Mouse (Mus musculus): ENCODE data around the gene Gm17416. TPM values are rescaled to one million over a fixed set of nuclear protein-coding genes. Genes with fewer than 3 reads are reported as not detected.

Gm17416 gene
- polyA plus RNA-seq (2016; fragmentation: Nextera tagmentation; extraction: Ambion mirVana), result not detected in 2 replicates

DNA sequence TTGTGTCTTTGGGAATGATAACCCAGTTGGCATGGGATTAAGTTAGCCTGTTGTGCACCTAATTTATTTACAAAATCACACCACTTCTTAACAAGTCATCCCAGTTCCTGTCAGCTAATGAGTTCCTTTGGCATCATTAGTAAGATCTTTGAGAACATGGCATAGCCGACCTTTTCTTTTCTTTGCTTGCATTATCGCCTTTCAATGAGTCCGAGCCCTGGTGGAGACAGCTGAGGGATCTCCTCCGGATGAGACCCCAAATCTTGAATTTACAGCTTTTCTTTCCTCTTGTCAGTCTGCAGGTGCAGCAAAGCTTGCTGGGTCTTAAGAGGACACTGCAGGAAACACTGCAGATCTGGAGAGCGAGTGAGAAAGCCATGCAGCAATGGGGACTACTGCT is at the start of gene Gm17416:
Gene Gm17416, plus strand, starts transcription at position 301 of the 400 bp plus-strand sequence.
- 86% methylated on average over 5 of the region's 5 CpGs for WGBS

DNA sequence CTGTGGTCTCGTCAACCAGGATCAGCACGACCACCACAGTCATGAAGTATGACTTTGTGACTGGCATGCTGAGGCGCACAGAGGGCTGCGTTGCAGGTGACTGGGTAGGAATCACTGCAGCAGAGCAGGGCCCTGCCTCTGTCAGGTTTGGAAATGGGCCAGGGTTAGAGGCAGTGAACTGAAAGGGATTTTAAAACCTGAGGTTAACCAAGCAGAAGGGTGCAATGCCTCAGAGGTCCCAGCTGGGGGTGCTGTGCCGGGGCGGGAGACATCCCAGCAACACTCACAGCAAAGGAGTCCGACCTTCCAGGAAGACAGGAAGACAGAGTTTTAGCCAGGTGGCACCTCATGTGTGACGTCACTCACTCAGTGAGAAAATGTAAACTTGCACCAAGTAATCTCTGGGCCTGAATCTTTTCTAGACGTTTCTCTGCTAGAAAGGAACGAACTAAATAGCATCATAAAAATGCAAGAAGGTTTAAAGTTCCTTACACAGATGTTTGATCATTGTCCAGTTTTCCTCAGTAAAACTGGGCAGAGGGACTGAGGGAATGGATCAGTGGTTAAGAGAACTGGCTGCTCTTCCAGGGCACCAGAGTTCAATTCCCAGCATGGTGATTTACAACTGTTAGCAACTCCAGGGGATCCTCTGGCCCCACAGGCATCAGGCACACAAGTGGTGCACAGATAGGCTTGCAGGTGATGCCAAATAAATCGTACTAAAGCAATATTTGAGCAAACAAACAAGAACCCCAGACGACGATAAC is 29.0 kb upstream of the Gm17416 start, which contains the start of gene Defb29:
Gene Defb29, minus strand, starts transcription at position 155 of the 767 bp plus-strand sequence.
- H3K36me3 ChIP-seq, result no peaks in the 10 kb centered on the region
- no peaks in the 10 kb centered on the region for H3K9me3 ChIP-seq
- H3K4me3 ChIP-seq, result no peak within 1 kb of the TSS
- H3K4me1 ChIP-seq, result no peaks in the 10 kb centered on the region
- H3K27me3 ChIP-seq (ENCODE audit: insufficient read depth, poor library complexity, severe bottlenecking), result 0 out of 2 replicates have a peak, but pooled peaks cover 3% of the 10 kb centered on the region
- DNase-seq (ENCODE audit: low spot score), result no peak
- no peak within 1 kb of the TSS for H3K27ac ChIP-seq
- 56% methylated on average over 13 of the region's 13 CpGs for WGBS

More for the DNA sequence above, at the start of gene Gm17416:
- DNase-seq (ENCODE audit: low spot score), result no peak
- H3K4me1 ChIP-seq, result no peaks in the 10 kb centered on the region
- no peaks in the 10 kb centered on the region for H3K36me3 ChIP-seq
- H3K4me3 ChIP-seq, result no peak within 1 kb of the TSS
- no peaks in the 10 kb centered on the region for H3K9me3 ChIP-seq
- no peak within 1 kb of the TSS for H3K27ac ChIP-seq
- H3K27me3 ChIP-seq (ENCODE audit: insufficient read depth, poor library complexity, severe bottlenecking), result peaks cover 5% of the 10 kb centered on the region; the same call in 1 of the 2 replicates

DNA sequence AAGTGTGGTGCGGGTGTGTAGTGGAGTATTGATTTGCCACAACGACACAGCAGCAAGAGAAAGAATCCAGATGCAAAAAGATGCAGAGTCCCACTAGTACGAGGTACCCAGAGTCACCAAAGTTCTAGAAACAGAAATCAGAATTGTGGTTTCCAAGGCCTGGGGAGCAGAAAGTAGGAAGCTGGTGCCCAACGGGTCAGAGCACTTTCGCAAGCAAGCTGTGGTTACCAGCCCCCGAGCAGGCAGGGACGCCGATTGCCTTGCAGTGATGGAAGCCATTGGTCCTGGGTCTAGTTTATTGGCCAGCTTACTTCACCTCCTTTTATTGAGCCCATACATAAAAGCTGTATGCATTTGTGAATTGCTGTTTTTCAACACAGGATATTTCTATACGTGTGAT is 27.2 kb upstream of the Gm17416 start:
- 86% methylated on average over 9 of the region's 9 CpGs for WGBS
- Histone ChIP-seq H3K36me3 (no peaks in the 10 kb centered on the region), H3K4me3 (no peak overlapping the region), H3K27me3 (ENCODE audit: insufficient read depth, poor library complexity, severe bottlenecking) (0 out of 2 replicates have a peak, but pooled peaks cover 3% of the 10 kb centered on the region), H3K9me3 (no peaks in the 10 kb centered on the region), H3K27ac (no peak overlapping the region), H3K4me1 (no peaks in the 10 kb centered on the region)
- no peak for DNase-seq (ENCODE audit: low spot score)

DNA sequence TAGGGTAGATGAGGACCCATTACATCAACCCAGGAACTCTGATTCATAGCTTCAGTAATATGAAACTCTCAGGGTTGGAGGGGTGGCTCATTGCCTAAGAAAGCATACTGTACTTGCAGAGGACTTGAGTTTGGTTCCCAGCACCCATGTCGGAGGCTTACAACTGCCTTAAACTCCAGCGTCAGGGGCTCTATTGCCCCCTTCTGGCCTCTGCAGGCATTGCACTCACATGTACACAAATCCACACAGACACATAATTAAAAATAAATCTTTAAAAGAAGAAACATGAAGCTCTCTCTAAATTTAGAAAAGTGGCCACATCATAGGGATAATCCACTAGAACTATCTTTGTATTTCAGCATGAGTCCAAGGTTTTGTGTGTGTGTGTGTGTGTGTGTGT is 26.2 kb upstream of the Gm17416 start:
- H3K36me3 ChIP-seq, result no peaks in the 10 kb centered on the region
- H3K27me3 ChIP-seq (ENCODE audit: insufficient read depth, poor library complexity, severe bottlenecking), result no peaks in the 10 kb centered on the region
- no peak overlapping the region for H3K4me3 ChIP-seq
- H3K4me1 ChIP-seq, result no peaks in the 10 kb centered on the region
- no peak for DNase-seq (ENCODE audit: low spot score)
- H3K27ac ChIP-seq, result no peak overlapping the region
- 65% methylated on average over 2 of the region's 2 CpGs for WGBS
- no peaks in the 10 kb centered on the region for H3K9me3 ChIP-seq

DNA sequence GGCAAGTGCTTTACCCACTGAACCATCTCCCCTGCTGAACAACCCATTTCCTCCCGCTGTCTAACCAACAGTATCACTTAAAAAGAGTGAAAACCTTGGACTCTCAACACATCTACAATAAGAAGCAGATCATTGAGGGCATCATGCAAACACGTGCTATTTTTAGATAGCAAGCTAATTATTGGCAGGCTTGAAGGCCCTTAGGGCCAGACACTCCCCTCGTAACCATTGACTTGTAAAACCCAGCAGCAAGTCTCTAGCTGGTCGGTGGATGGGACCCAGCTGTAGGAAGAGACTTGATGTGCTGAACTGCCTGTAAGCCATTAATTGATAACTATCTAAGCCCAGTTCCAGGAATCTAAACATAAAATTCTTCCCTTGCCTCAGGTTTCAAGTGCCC is 25.7 kb upstream of the Gm17416 start:
- no peak for DNase-seq (ENCODE audit: low spot score)
- H3K27ac ChIP-seq, result no peak overlapping the region
- H3K9me3 ChIP-seq, result no peaks in the 10 kb centered on the region
- H3K27me3 ChIP-seq (ENCODE audit: insufficient read depth, poor library complexity, severe bottlenecking), result no peaks in the 10 kb centered on the region
- H3K36me3 ChIP-seq, result no peaks in the 10 kb centered on the region
- H3K4me1 ChIP-seq, result no peaks in the 10 kb centered on the region
- 72% methylated on average over 4 of the region's 4 CpGs for WGBS
- no peak overlapping the region for H3K4me3 ChIP-seq

DNA sequence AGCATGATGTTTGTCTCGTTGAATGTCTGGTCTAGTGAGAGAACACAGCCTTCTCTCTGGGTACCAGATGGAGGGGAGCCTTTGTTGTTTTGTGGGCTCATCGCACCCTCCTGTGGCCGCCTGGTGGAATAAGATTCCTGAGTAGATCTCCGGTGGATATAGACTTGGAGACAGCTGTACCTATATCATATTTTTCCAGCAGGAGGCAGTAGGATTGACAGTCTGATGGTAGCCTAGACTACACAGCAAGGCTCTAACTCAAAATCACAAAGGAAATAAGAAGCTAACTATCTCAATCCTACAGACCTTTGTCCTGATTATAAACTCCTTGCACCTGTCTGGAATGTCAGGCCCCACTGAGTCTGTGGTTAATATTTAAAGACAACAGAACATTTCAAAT is 24.4 kb upstream of the Gm17416 start:
- Histone ChIP-seq H3K27ac (no peak overlapping the region), H3K27me3 (ENCODE audit: insufficient read depth, poor library complexity, severe bottlenecking) (no peaks in the 10 kb centered on the region), H3K36me3 (no peaks in the 10 kb centered on the region), H3K4me3 (no peak overlapping the region), H3K4me1 (no peaks in the 10 kb centered on the region), H3K9me3 (no peaks in the 10 kb centered on the region)
- 22% methylated on average over 4 of the region's 4 CpGs for WGBS
- no peak for DNase-seq (ENCODE audit: low spot score)

DNA sequence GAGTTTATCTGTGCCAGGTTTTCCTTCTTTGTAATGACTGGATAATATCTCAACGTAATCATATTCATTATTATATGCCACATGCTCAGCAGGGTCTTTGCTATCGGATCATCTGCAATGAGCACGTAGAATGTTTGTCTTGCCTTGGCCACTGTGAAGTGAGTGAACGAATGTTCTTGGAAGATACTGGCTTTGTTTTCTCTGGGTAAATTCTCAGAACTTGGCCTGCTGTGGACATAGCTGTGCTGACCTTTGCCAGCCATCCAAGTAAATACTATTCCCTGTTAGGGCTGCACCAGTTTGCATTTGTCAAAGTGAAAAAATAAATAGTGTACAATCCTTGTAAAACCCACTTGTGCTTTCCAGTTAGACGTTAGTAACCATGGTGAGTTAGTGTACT is 21.0 kb upstream of the Gm17416 start:
- Histone ChIP-seq H3K27ac (no peak overlapping the region), H3K9me3 (no peaks in the 10 kb centered on the region), H3K4me3 (no peak overlapping the region), H3K27me3 (ENCODE audit: insufficient read depth, poor library complexity, severe bottlenecking) (0 out of 2 replicates have a peak, but pooled peaks cover 4% of the 10 kb centered on the region), H3K4me1 (no peaks in the 10 kb centered on the region), H3K36me3 (no peaks in the 10 kb centered on the region)
- no peak for DNase-seq (ENCODE audit: low spot score)
- 80% methylated on average over 5 of the region's 5 CpGs for WGBS

DNA sequence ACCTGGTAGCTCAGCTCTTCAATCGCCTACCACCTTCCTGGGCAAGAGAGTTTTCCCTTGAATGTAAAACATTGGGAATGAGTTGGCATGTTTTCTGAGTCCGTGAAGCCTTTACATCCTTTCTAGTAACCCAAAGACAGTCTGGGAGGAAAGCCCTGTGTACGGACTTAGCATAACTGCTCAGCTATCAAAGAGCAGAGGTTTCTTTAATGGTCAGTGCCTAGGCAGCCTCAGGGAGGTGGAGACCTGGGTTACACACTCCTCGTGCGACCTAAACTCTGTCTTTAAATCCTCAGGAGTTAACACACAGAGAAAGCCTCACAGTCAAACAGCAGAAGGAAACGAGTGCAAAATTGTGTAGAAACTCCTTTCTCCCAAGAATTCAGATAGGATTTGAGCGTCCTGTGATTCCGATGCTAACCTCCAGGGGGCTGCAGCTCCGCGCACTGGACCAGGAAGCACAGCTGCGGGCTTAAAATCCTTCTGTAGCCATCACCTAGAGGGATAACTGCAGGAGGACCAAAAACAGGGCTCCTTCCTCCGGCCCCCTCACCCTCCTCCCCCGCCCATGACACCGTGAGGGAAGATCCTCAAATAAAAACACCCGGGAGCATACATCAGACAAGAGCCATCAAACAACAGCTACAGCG is 15.2 kb upstream of the Gm17416 start:
- 13% methylated on average over 16 of the region's 16 CpGs for WGBS
- no peaks in the 10 kb centered on the region for H3K9me3 ChIP-seq
- H3K27me3 ChIP-seq (ENCODE audit: insufficient read depth, poor library complexity, severe bottlenecking), result 0 out of 2 replicates have a peak, but pooled peaks cover 4% of the 10 kb centered on the region
- no peak for DNase-seq (ENCODE audit: low spot score)
- no peaks in the 10 kb centered on the region for H3K4me1 ChIP-seq
- no peak overlapping the region for H3K4me3 ChIP-seq
- H3K36me3 ChIP-seq, result no peaks in the 10 kb centered on the region
- no peak overlapping the region for H3K27ac ChIP-seq

DNA sequence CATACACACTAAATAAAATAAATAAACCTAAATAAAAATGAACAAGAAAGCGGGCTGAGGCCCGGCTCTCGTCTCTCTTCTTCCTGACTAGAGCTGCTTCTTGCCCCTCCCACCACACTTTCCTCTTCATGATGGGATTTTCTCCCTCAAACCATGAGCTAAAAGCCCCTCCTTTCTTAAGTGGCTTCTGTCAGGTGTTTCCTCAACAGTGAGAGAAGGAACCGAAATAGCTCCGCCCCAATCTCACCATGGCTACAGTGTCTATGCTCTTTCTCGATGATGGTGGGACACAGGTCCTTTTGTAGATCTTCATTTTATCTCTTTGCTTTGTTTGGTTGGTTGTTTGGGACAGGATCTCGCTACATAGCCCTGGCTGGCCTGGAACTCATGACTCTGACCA is 12.5 kb upstream of the Gm17416 start:
- Histone ChIP-seq H3K4me1 (no peaks in the 10 kb centered on the region), H3K36me3 (no peaks in the 10 kb centered on the region), H3K27me3 (ENCODE audit: insufficient read depth, poor library complexity, severe bottlenecking) (no peaks in the 10 kb centered on the region), H3K27ac (no peak overlapping the region), H3K4me3 (no peak overlapping the region), H3K9me3 (no peaks in the 10 kb centered on the region)
- WGBS, result 85% methylated on average over 7 of the region's 7 CpGs
- no peak for DNase-seq (ENCODE audit: low spot score)

DNA sequence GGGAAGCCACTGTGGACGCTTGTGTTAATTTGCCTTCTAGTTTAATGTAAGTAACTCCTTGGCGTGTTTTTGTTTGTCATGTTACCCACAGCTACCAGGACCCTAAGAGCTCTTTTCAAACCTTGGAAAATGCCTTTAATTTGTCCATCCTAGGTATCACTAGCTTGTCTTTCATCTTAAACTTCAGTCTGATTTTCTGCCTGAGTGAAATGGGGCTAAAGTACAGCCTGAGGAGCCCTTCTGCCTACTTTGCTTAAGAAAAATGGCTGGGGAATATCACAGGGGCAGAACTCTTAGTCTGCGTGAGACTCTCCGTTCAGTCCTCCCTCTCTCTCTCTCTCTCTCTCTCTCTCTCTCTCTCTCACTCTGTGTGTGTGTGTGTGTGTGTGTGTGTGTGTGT is 743 bp downstream of the Gm17416 start:
- DNase-seq (ENCODE audit: low spot score), result no peak
- Histone ChIP-seq H3K27ac (no peak overlapping the region), H3K9me3 (no peaks in the 10 kb centered on the region), H3K4me1 (no peaks in the 10 kb centered on the region), H3K27me3 (ENCODE audit: insufficient read depth, poor library complexity, severe bottlenecking) (peaks cover 5% of the 10 kb centered on the region; the same call in 1 of the 2 replicates), H3K4me3 (no peak overlapping the region), H3K36me3 (no peaks in the 10 kb centered on the region)
- WGBS, result 69% methylated on average over 4 of the region's 4 CpGs

DNA sequence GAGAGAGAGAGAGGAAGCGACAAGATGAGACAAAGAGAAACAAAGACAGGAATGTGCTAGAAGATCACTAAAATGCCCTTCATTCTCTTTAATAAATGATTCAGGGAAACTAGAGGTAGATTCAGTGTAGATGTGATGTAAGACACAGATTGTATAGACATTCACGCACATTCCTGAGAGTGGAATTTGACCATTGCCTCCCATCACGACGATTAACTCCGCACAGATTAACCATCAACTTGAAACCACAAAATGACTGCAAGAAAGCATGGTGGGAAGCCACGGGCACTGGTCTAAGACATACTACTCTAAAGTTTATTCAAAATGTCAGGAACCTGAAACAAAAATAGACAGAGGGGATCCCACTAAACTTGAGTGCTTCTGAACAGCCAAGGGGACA is 1.2 kb downstream of the Gm17416 start:
- Histone ChIP-seq H3K9me3 (no peaks in the 10 kb centered on the region), H3K4me1 (no peaks in the 10 kb centered on the region), H3K27ac (no peak overlapping the region), H3K4me3 (no peak overlapping the region), H3K36me3 (no peaks in the 10 kb centered on the region), H3K27me3 (ENCODE audit: insufficient read depth, poor library complexity, severe bottlenecking) (peaks cover 5% of the 10 kb centered on the region; the same call in 1 of the 2 replicates)
- no peak for DNase-seq (ENCODE audit: low spot score)
- WGBS, result 82% methylated on average over 6 of the region's 6 CpGs

DNA sequence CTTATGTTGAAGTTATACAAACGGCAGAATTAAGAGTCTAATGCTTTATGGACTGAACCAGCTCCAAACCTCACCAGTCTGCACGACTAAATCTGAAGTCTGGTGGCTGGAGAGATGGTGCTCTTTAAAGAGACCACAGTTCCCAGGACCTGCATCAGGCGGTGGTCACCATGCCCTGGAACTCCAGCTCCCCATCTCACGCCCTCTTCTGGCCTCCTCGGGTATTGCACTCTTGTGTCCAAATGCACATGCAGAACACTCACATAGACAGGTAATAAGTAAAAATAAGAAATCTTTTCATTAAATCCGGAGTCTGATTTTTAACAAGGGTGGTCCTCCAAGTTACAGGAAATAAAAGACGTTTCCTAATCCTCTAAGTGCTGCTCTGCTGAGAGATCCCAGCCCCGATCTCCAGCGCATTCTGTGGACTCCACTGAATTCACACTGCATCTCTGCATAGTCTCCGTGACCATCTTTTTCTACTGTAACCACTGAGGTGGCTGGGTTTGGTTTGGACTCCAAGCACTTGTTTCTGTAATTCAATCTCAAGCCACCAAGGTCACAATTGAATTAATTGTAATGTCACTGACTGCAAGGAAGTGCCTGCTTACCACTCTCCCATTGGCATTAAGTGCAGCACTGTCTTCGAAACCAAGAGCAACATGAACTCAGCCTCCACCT is 3.1 kb downstream of the Gm17416 start, which contains the start of gene Defb21:
Gene Defb21, plus strand, starts transcription at position 631 of the 681 bp plus-strand sequence.
- Histone ChIP-seq H3K4me3 (no peak within 1 kb of the TSS), H3K4me1 (no peaks in the 10 kb centered on the region), H3K27me3 (ENCODE audit: insufficient read depth, poor library complexity, severe bottlenecking) (peaks cover 5% of the 10 kb centered on the region; the same call in 1 of the 2 replicates), H3K9me3 (no peaks in the 10 kb centered on the region), H3K27ac (no peak within 1 kb of the TSS), H3K36me3 (no peaks in the 10 kb centered on the region)
- DNase-seq (ENCODE audit: low spot score), result no peak
- 56% methylated on average over 11 of the region's 11 CpGs for WGBS

DNA sequence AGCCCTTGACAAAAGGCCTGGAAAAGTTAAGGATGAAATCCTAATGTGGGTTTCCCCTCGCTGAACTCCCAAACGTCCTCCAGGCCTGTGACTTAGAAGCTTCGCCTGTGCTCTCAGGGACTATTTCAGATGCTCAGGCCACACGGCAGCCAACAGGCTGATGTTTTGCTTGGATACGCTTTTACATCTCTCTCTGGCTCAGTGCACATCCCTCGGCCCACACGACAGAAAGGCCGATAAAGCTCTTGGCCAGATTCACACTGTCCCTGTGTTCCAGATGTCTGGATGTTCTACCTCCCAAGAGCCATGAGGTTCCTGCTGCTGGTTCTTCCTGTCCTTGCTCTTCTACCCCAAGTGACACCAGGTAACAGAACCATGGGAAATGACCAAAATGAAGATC is 4.3 kb downstream of the Gm17416 start:
- Histone ChIP-seq H3K27me3 (ENCODE audit: insufficient read depth, poor library complexity, severe bottlenecking) (peaks cover 5% of the 10 kb centered on the region; the same call in 1 of the 2 replicates), H3K9me3 (no peaks in the 10 kb centered on the region), H3K4me1 (no peaks in the 10 kb centered on the region), H3K4me3 (no peak overlapping the region), H3K27ac (no peak overlapping the region), H3K36me3 (no peaks in the 10 kb centered on the region)
- DNase-seq (ENCODE audit: low spot score), result no peak
- WGBS, result 85% methylated on average over 8 of the region's 8 CpGs
